Mouse (Mus musculus): Measurements from ENCODE around the gene Rabgap1l. TPM values are rescaled to one million over a fixed set of nuclear protein-coding genes. Genes with fewer than 3 reads are reported as not detected.
A peak's percentile ranks its signal among the peaks of the same experiment; 100 is the strongest.

The Rabgap1l gene
- polyA plus RNA-seq, 1 experiment from 2014 or later = 12.0 TPM

GRCm38 (mm10) chr1:160399428-160399827 lies 393.6 kb downstream of the Rabgap1l start:
- ATAC-seq (replicated peaks; ENCODE audit: low FRiP score, low read depth) = no peak
- H3K36me3 ChIP-seq (ENCODE audit: insufficient read depth, low read length) = no peaks in the 10 kb centered on the region
- H3K27ac ChIP-seq = no peak overlapping the region
- no peaks in the 10 kb centered on the region for H3K9me3 ChIP-seq (replicated peaks; ENCODE audit: low read length)
- no peak overlapping the region for H3K4me3 ChIP-seq (replicated peaks; ENCODE audit: low read depth, low read length)
- H3K4me1 ChIP-seq (replicated peaks; ENCODE audit: insufficient read depth, low read length) = no peaks in the 10 kb centered on the region
- H3K27me3 ChIP-seq (ENCODE audit: insufficient read depth, low read length) = no peaks in the 10 kb centered on the region
- peak; percentile 76 for DNase-seq (ENCODE audit: low spot score)
- TF ChIP-seq CTCF (IDR thresholded peaks at IDR 0.05; ENCODE audit: low read depth) = peak; percentile 87
- H3K9ac ChIP-seq (ENCODE audit: low read depth, low read length) = no peak overlapping the region
- no peak overlapping the region for H3K4me2 ChIP-seq (ENCODE audit: low read length)

- ATAC-seq (replicated peaks; ENCODE audit: low FRiP score, low read depth) (no peak), DNase-seq (ENCODE audit: low spot score) (no peak)
- Histone ChIP-seq H3K27ac (no peak overlapping the region), H3K9ac (ENCODE audit: low read depth, low read length) (no peak overlapping the region), H3K27me3 (ENCODE audit: insufficient read depth, low read length) (no peaks in the 10 kb centered on the region), H3K4me3 (replicated peaks; ENCODE audit: low read depth, low read length) (no peak overlapping the region), H3K4me1 (replicated peaks; ENCODE audit: insufficient read depth, low read length) (no peaks in the 10 kb centered on the region), H3K4me2 (ENCODE audit: low read length) (no peak overlapping the region), H3K9me3 (replicated peaks; ENCODE audit: low read length) (no peaks in the 10 kb centered on the region), H3K36me3 (ENCODE audit: insufficient read depth, low read length) (no peaks in the 10 kb centered on the region)
- no peak for TF ChIP-seq CTCF (IDR thresholded peaks at IDR 0.05; ENCODE audit: low read depth)
- 61% methylated on average over 2 of the region's 2 CpGs for WGBS
Measured at GRCm38 (mm10) chr1:160397037-160397436, 396.0 kb downstream of the Rabgap1l start.

- no peak overlapping the region for H3K27ac ChIP-seq
- H3K36me3 ChIP-seq (ENCODE audit: insufficient read depth, low read length) = no peaks in the 10 kb centered on the region
- no peaks in the 10 kb centered on the region for H3K27me3 ChIP-seq (ENCODE audit: insufficient read depth, low read length)
- H3K9me3 ChIP-seq (replicated peaks; ENCODE audit: low read length) = no peaks in the 10 kb centered on the region
- H3K4me2 ChIP-seq (ENCODE audit: low read length) = no peak overlapping the region
- H3K4me3 ChIP-seq (replicated peaks; ENCODE audit: low read depth, low read length) = no peak overlapping the region
- no peak for ATAC-seq (replicated peaks; ENCODE audit: low FRiP score, low read depth)
- no peak overlapping the region for H3K9ac ChIP-seq (ENCODE audit: low read depth, low read length)
- no peak for DNase-seq (ENCODE audit: low spot score)
- TF ChIP-seq CTCF (IDR thresholded peaks at IDR 0.05; ENCODE audit: low read depth) = no peak
- H3K4me1 ChIP-seq (replicated peaks; ENCODE audit: insufficient read depth, low read length) = no peaks in the 10 kb centered on the region
- 76% methylated on average over 2 of the region's 2 CpGs for WGBS
Measured at GRCm38 (mm10) chr1:160387446-160387845, 405.6 kb downstream of the Rabgap1l start.

GRCm38 (mm10) chr1:160378367-160378766 lies 414.6 kb downstream of the Rabgap1l start:
- Histone ChIP-seq H3K36me3 (ENCODE audit: insufficient read depth, low read length) (no peaks in the 10 kb centered on the region), H3K4me1 (replicated peaks; ENCODE audit: insufficient read depth, low read length) (no peaks in the 10 kb centered on the region), H3K9me3 (replicated peaks; ENCODE audit: low read length) (no peaks in the 10 kb centered on the region), H3K27me3 (ENCODE audit: insufficient read depth, low read length) (no peaks in the 10 kb centered on the region), H3K4me3 (replicated peaks; ENCODE audit: low read depth, low read length) (no peak overlapping the region), H3K9ac (ENCODE audit: low read depth, low read length) (no peak overlapping the region), H3K27ac (no peak overlapping the region), H3K4me2 (ENCODE audit: low read length) (no peak overlapping the region)
- DNase-seq (ENCODE audit: low spot score) (no peak), ATAC-seq (replicated peaks; ENCODE audit: low FRiP score, low read depth) (no peak)
- 90% methylated on average over 1 of the region's 1 CpGs for WGBS
- TF ChIP-seq CTCF (IDR thresholded peaks at IDR 0.05; ENCODE audit: low read depth) = peak; percentile 50

GRCm38 (mm10) chr1:160377337-160378336 lies 415.4 kb downstream of the Rabgap1l start:
- no peaks in the 10 kb centered on the region for H3K36me3 ChIP-seq (ENCODE audit: insufficient read depth, low read length)
- peak; percentile 85 for TF ChIP-seq CTCF (IDR thresholded peaks at IDR 0.05; ENCODE audit: low read depth)
- no peak for ATAC-seq (replicated peaks; ENCODE audit: low FRiP score, low read depth)

GRCm38 (mm10) chr1:160374490-160374889 lies 418.5 kb downstream of the Rabgap1l start:
- no peaks in the 10 kb centered on the region for H3K27me3 ChIP-seq (ENCODE audit: insufficient read depth, low read length)
- ATAC-seq (replicated peaks; ENCODE audit: low FRiP score, low read depth) = no peak
- H3K4me2 ChIP-seq (ENCODE audit: low read length) = no peak overlapping the region
- no peak overlapping the region for H3K27ac ChIP-seq
- H3K9ac ChIP-seq (ENCODE audit: low read depth, low read length) = no peak overlapping the region
- no peak for DNase-seq (ENCODE audit: low spot score)
- no peak for TF ChIP-seq CTCF (IDR thresholded peaks at IDR 0.05; ENCODE audit: low read depth)
- H3K9me3 ChIP-seq (replicated peaks; ENCODE audit: low read length) = no peaks in the 10 kb centered on the region
- no peak overlapping the region for H3K4me3 ChIP-seq (replicated peaks; ENCODE audit: low read depth, low read length)
- H3K4me1 ChIP-seq (replicated peaks; ENCODE audit: insufficient read depth, low read length) = no peaks in the 10 kb centered on the region
- no peaks in the 10 kb centered on the region for H3K36me3 ChIP-seq (ENCODE audit: insufficient read depth, low read length)

More at GRCm38 (mm10) chr1:160377337-160378336, 415.4 kb downstream of the Rabgap1l start:
- Histone ChIP-seq H3K9ac (ENCODE audit: low read depth, low read length) (no peak overlapping the region), H3K4me3 (replicated peaks; ENCODE audit: low read depth, low read length) (no peak overlapping the region), H3K27ac (no peak overlapping the region), H3K4me2 (ENCODE audit: low read length) (no peak overlapping the region), H3K27me3 (ENCODE audit: insufficient read depth, low read length) (no peaks in the 10 kb centered on the region), H3K4me1 (replicated peaks; ENCODE audit: insufficient read depth, low read length) (no peaks in the 10 kb centered on the region), H3K9me3 (replicated peaks; ENCODE audit: low read length) (no peaks in the 10 kb centered on the region)
- DNase-seq (ENCODE audit: low spot score) = peak; percentile 76
- 54% methylated on average over 10 of the region's 10 CpGs for WGBS

Data from kidney, postnatal 0 days (tissue).